Mouse (Mus musculus) heart, adult 2 months (tissue): ENCODE measurements around the gene Rapgefl1. TPM values are rescaled to one million over a fixed set of nuclear protein-coding genes. Genes with fewer than 3 reads are reported as not detected.

Experiments
- DNase-seq, 2 experiments: peaks; one replicate each; pipeline ENCODE4 v3.0.0; 2021
- H3K27ac ChIP-seq: fragments of 200-600 bp; 2 replicates; pipeline ENCODE4 v1.8.1; 2022
- H3K27me3 ChIP-seq: fragments of 200-500 bp; 2 replicates; pipeline ENCODE4 v1.6.1; 2012; ENCODE audit warnings: mild to moderate bottlenecking, low read length, inconsistent platforms, mixed read lengths; ENCODE audit not compliant: control insufficient read depth, insufficient read depth
- H3K36me3 ChIP-seq: fragments of 200-500 bp; 2 replicates; pipeline ENCODE4 v1.6.1; 2012; ENCODE audit warnings: low read length, inconsistent platforms; ENCODE audit not compliant: control insufficient read depth, insufficient read depth
- H3K4me1 ChIP-seq: fragments of 200-500 bp; 2 replicates; pipeline ENCODE4 v1.6.1; 2011; ENCODE audit warnings: low read length; ENCODE audit not compliant: control insufficient read depth, insufficient read depth
- H3K4me3 ChIP-seq: fragments of 200-600 bp; 2 replicates; pipeline ENCODE4 v1.8.1; 2022
- H3K79me2 ChIP-seq: fragments of 200-500 bp; replicated peaks from 2 replicates; pipeline ENCODE4 v1.6.1; 2012; ENCODE audit warnings: mild to moderate bottlenecking, inconsistent platforms, low read length, moderate library complexity, mixed read lengths; ENCODE audit not compliant: control insufficient read depth, insufficient read depth
- H3K9ac ChIP-seq: fragments of 200-500 bp; 2 replicates; pipeline ENCODE4 v1.6.1; 2012; ENCODE audit warnings: low read depth, mild to moderate bottlenecking, control low read depth, inconsistent platforms, low read length, mixed read lengths
- CTCF ChIP-seq: fragments of 200-600 bp; IDR thresholded peaks from 2 replicates; pipeline ENCODE4 v1.8.1; 2022; ENCODE audit warnings: antibody characterized with exemption, mild to moderate bottlenecking, moderate library complexity
- EP300 ChIP-seq: fragments of 200-500 bp; IDR thresholded peaks from 2 replicates; pipeline ENCODE4 v1.6.1; 2011; ENCODE audit warnings: low read depth, low read length, control low read depth; ENCODE audit not compliant: insufficient read depth
- POLR2A ChIP-seq: fragments of 200-500 bp; IDR thresholded peaks from 2 replicates; pipeline ENCODE4 v1.6.1; 2011; ENCODE audit warnings: mild to moderate bottlenecking, low read depth, low read length, control low read depth; ENCODE audit not compliant: insufficient read depth
- WGBS: fragments of 180-500 bp; shearing (Covaris S2); methylation state at CpG from one replicate; pipeline ENCODE4 v1.1.7; 2018; 5-methylcytosine and 5-hydroxymethylcytosine counted together
- intact Hi-C: fragments of 180-260 bp; cut with DNase I; formaldehyde crosslinking; loops from one replicate; pipeline ENCODE4 v1.15.1; 2025
- polyA plus RNA-seq: library from polyadenylated mRNA; depleted of rRNA; stranded (reverse); fragments of >200 nt; gene quantifications from 2 replicates; pipeline ENCODE4 v1.2.3, GENCODE M21; 2012
- total RNA-seq, 2 experiments: library from RNA; stranded (reverse); gene quantifications; 2 replicates each; pipeline ENCODE4 v1.2.3; 2021

Rapgefl1 gene
- total and polyA plus RNA-seq, 3 experiments, result 0.50 to 3.0 (median 0.77) TPM

DNA sequence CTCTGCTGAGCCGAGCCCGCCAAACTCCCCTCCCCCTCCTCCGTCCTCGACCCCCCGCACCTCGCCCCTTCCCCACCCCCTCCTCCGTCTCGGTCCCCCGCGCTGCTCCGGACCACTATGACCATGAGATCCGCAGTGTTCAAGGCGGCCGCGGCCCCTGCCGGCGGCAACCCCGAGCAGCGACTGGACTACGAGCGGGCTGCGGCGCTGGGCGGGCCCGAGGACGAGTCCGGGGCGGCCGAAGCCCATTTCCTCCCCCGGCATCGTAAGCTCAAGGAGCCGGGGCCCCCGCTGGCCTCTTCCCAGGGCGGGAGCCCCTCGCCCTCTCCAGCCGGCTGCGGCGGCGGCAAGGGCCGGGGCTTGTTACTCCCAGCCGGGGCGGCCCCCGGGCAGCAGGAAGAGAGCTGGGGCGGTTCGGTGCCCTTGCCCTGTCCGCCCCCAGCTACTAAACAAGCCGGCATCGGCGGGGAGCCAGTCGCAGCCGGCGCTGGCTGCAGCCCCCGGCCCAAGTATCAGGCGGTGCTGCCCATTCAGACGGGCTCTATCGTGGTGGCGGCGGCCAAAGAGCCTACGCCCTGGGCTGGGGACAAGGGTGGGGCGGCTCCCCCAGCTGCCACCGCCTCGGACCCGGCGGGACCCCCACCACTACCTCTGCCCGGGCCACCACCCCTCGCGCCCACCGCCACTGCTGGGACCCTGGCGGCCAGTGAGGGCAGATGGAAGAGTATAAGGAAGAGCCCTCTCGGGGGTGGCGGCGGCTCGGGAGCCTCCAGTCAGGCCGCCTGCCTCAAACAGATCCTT is 40.7 kb upstream of the Rapgefl1 start:
- peaks cover 6% of the 10 kb centered on the region for H3K79me2 ChIP-seq
- peak overlapping the region; percentile 94 for H3K27ac ChIP-seq
- under 1% methylated on average over 64 of the region's 74 CpGs for WGBS
- peaks cover 8% of the 10 kb centered on the region for H3K36me3 ChIP-seq
- peaks cover 9% of the 10 kb centered on the region for H3K4me1 ChIP-seq
- H3K9ac ChIP-seq, result peak overlapping the region; percentile 100
- no peaks in the 10 kb centered on the region for H3K27me3 ChIP-seq
- intact Hi-C loops, result loop anchor here (1.0 to 2.0 kb wide), 2 partner anchors 13 to 33 kb away; no protein-coding TSS in a partner anchor
- peak; percentile 35; the same call in 1 of the 2 replicates for TF ChIP-seq CTCF
- no peak for TF ChIP-seq POLR2A
- peak overlapping the region; percentile 79 for H3K4me3 ChIP-seq
- peak in 1 of 2 experiments; percentile 74 for DNase-seq

DNA sequence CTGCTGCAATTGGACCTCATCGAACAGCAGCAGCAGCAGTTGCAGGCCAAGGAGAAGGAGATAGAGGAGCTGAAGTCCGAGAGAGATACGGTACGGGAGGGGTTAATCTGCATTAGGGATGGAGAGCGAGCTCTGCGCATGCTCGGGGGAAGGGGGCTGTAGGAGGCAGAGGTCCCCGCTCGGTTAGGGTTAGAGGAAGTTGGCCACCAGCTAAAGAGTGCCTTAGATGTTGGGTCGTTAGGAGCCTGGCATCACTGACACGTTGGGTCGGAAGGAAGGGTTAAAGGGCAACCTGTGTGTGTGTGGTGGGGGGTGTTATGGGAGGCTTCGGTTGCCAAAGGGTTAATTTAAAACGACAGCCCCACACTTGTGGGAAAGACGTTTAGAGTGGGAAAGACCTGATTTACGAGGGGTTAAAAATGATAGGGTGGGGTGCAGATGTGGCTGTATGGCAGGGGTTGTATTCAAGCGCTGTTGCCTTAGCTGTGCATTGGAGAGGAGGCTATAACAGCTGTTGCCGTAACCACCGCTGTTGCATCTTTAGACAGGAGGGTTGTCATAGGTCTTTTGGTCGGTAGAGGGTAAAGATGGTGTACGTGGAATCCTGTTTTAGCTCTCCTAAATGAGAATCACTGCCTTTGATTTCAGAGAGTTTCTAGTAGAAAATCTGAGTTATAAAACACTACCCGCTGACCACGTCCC is 39.9 kb upstream of the Rapgefl1 start:
- peaks cover 9% of the 10 kb centered on the region for H3K4me1 ChIP-seq
- H3K27me3 ChIP-seq, result no peaks in the 10 kb centered on the region
- 2% methylated on average over 23 of the region's 23 CpGs for WGBS
- TF ChIP-seq CTCF (no peak), EP300 (0 out of 2 replicates have a peak, but pooled peaks have one; percentile 9), POLR2A (peak; percentile 31; the same call in 1 of the 2 replicates)
- peak overlapping the region; percentile 79 for H3K4me3 ChIP-seq
- DNase-seq, result peak; percentile 68 to 71
- peak overlapping the region; percentile 94 for H3K27ac ChIP-seq
- intact Hi-C loops, result loop anchor here (1.0 kb wide), 1 partner anchor 13 kb away; no protein-coding TSS in a partner anchor
- peak overlapping the region; percentile 100 for H3K9ac ChIP-seq
- peaks cover 6% of the 10 kb centered on the region for H3K79me2 ChIP-seq
- H3K36me3 ChIP-seq, result peaks cover 8% of the 10 kb centered on the region

DNA sequence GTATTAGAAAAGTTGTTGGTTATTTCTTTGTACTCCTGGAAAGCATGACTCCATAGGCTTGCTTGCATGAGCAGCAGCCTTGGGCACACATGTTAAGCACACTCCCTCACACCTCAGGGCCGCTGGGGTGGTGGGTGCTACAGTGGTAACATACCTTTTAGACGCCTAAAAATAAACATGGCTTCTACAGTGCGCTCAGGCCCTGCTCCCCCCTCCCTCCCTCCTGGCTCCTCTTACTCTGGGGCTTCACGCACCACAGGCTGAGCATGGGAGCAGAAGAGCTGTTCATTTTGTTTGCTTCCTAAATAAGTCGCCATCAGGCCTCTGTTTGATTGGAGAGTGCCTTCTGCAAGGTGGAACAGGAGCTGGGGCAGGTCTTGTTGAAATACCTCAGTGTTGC is 39.3 kb upstream of the Rapgefl1 start:
- no peaks in the 10 kb centered on the region for H3K27me3 ChIP-seq
- peaks cover 6% of the 10 kb centered on the region for H3K79me2 ChIP-seq
- peak overlapping the region; percentile 79 for H3K4me3 ChIP-seq
- peak overlapping the region; percentile 100 for H3K9ac ChIP-seq
- peak overlapping the region; percentile 94 for H3K27ac ChIP-seq
- peak; percentile 35 to 38 for DNase-seq
- peaks cover 9% of the 10 kb centered on the region for H3K4me1 ChIP-seq
- WGBS, result 2% methylated on average over 5 of the region's 5 CpGs
- TF ChIP-seq CTCF (no peak), POLR2A (no peak), EP300 (no peak)
- H3K36me3 ChIP-seq, result peaks cover 8% of the 10 kb centered on the region
- intact Hi-C loops, result no loop called here

DNA sequence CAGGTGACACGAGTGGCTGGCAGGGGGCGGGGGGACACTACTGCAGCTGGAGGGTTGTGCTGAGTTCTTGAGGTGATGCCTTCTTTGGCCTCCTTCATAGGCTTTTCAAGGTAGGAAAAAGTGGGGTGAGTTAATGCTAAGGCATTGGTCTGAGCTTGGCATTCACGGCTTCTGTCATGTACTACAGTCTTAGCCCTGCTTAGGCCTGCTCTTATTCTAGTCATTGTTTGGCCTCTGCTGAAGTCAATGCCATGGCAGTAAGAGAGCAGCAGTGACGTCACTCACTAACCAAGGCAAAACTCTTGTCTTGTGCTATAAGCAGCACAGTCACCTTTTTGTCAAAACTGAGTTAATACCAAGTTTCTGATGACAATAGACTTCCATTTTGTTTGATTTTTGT is 38.7 kb upstream of the Rapgefl1 start:
- no peak for TF ChIP-seq EP300
- no peak for TF ChIP-seq CTCF
- Histone ChIP-seq H3K79me2 (peaks cover 6% of the 10 kb centered on the region), H3K36me3 (peaks cover 14% of the 10 kb centered on the region), H3K4me1 (peaks cover 9% of the 10 kb centered on the region), H3K4me3 (peak overlapping the region; percentile 79), H3K27me3 (no peaks in the 10 kb centered on the region), H3K9ac (peak overlapping the region; percentile 100), H3K27ac (peak overlapping the region; percentile 94)
- no peak for DNase-seq
- WGBS, result 19% methylated on average over 4 of the region's 4 CpGs
- intact Hi-C loops, result no loop called here

DNA sequence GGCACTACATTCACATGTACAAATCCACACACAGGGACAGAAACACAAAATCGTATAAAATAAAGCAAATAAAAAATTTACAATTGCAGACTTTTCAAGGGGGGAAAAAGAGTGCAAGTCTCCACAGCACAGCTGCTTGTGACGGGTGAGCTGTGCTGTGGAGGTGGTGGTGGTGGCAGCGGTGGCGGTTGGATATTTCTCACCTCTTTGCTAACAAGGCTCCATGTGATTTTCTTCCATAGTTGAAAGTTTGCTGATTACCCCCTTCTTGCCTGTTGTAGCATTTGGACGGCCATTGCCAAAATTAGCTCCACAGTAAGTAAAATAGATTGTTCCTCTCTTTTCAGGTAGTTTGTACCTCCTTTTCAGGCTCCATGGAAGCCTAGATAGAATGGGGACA is 32.0 kb upstream of the Rapgefl1 start, which contains the start of gene Casc3:
Gene Casc3 (plus strand): TSS at position 301 of the 400 bp plus-strand sequence.
- peak within 1 kb of the TSS; percentile 18 for H3K27ac ChIP-seq

DNA sequence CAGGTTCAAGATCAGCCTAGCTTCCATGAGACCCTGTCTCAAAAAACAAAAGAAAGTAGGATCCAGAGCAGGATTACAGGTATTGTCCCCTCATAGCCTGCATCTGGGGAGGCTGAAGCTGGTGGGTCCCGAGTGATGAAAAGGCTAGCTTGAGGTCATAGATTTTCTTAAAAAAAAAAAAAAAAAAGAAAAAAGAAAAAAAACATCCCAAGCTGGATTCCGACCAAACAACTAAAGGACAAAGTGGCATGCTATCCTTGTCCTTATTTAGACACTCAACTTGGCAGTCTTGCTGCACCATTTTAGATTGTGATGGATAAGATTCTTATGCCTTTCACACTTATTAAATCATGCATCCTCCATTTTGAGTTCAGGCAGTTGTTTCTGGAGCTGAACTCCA is 28.2 kb upstream of the Rapgefl1 start:
- Histone ChIP-seq H3K27me3 (no peaks in the 10 kb centered on the region), H3K4me1 (peaks cover 9% of the 10 kb centered on the region), H3K36me3 (peaks cover 39% of the 10 kb centered on the region), H3K79me2 (peaks cover 2% of the 10 kb centered on the region), H3K4me3 (no peak overlapping the region; the same call in 1 of the 2 replicates), H3K9ac (no peak overlapping the region), H3K27ac (peak overlapping the region; percentile 92)
- TF ChIP-seq EP300 (no peak), CTCF (no peak), POLR2A (no peak)
- intact Hi-C loops, result no loop called here
- no peak for DNase-seq
- 46% methylated on average over 2 of the region's 2 CpGs for WGBS

More for the DNA sequence above, 32.0 kb upstream of the Rapgefl1 start, which contains the start of gene Casc3:
- peaks cover 23% of the 10 kb centered on the region for H3K36me3 ChIP-seq
- no peak for DNase-seq
- H3K4me3 ChIP-seq, result no peak within 1 kb of the TSS
- H3K9ac ChIP-seq, result no peak within 1 kb of the TSS
- TF ChIP-seq POLR2A (no peak), CTCF (no peak), EP300 (no peak)
- H3K27me3 ChIP-seq, result no peaks in the 10 kb centered on the region
- H3K4me1 ChIP-seq, result peaks cover 3% of the 10 kb centered on the region
- H3K79me2 ChIP-seq, result no peaks in the 10 kb centered on the region; the same call in none of the 2 replicates
- 91% methylated on average over 5 of the region's 5 CpGs for WGBS
- intact Hi-C loops, result no loop called here
